Mouse (Mus musculus): Measurements from ENCODE around the gene Gm21985. TPM values are rescaled to one million over a fixed set of nuclear protein-coding genes. Genes with fewer than 3 reads are reported as not detected.
"Not testable (repeated sequence)": the region's sequence is repeated elsewhere in the genome, so short reads cannot be mapped to it uniquely, and the experiment has no call there.

The Gm21985 gene
- polyA plus RNA-seq, 1 experiment from 2014 or later: not detected

DNA sequence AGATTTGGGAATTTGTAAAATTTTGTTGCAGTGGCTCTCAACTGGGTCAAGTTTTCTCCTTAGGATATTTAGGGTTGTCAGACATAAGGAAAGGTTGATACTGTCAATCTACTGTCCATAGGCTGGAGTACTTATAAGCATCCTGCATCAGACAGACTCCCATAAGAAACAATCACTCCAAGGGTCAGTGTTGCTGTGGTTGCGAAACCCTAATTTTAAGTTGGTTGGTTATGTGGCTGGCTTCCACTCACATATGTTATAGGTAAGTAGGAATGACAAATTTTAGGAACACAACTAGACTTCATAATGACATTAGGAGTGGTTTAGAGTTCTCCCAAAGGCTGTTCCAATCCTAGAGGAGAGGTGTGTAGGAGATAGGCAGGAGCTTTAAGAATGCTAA, 115.1 kb downstream of the Gm21985 start:
- Histone ChIP-seq H3K4me3 (replicated peaks) (no peak overlapping the region), H3K4me2 (no peak overlapping the region)

GRCm38 (mm10) chr2:112390843-112391242, 124.7 kb downstream of the Gm21985 start:
- H3K4me1 ChIP-seq: no peaks in the 10 kb centered on the region
- H3K9me3 ChIP-seq: no peaks in the 10 kb centered on the region
- H3K4me2 ChIP-seq: no peak overlapping the region
- H3K4me3 ChIP-seq (replicated peaks): no peak overlapping the region
- H3K36me3 ChIP-seq (replicated peaks): no peaks in the 10 kb centered on the region
- whole genome bisulfite sequencing: 85% methylated on average over 5 of the region's 5 CpGs
- no peak for ATAC-seq (ENCODE audit: low FRiP score)
- H3K27ac ChIP-seq: no peak overlapping the region
- no peak overlapping the region for H3K9ac ChIP-seq
- H3K27me3 ChIP-seq: no peaks in the 10 kb centered on the region

More for the DNA sequence above, 115.1 kb downstream of the Gm21985 start:
- H3K36me3 ChIP-seq (replicated peaks): no peaks in the 10 kb centered on the region
- H3K9ac ChIP-seq: no peak overlapping the region
- ATAC-seq (ENCODE audit: low FRiP score): no peak
- H3K27me3 ChIP-seq: no peaks in the 10 kb centered on the region
- H3K9me3 ChIP-seq: no peaks in the 10 kb centered on the region
- WGBS: 90% methylated on average over 1 of the region's 1 CpGs
- peaks cover 9% of the 10 kb centered on the region for H3K4me1 ChIP-seq
- no peak overlapping the region for H3K27ac ChIP-seq

DNA sequence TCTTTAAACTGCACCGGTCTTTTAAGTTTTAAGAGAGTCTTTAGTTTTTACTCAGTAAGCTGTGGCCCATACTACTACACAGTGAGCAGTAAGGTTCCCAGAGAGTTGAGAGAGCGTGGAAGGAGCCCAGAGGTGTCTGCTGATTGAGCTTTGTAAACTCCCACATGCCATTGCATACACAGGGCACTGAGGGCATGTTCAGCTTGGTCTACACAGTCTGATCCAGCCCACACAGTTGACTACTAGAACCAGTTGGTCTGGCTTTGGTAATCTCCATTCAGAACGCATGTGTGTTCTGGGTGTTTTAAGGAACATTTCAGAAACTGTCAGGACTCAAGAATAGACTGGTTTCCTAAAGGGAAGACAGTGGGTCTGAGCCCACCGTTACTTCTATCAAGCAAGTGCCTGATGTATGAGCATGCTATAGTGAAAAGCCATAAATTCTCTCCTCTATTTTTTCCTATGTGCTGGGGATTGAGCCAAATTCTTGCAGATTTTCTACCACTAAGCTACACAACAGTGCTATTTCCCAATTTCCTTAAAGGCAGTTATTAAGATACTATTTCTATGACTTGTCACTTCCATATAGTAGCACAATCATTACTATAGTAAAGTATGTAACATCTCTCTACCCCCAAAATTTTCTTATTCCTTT, 125.4 kb downstream of the Gm21985 start:
- 93% methylated on average over 4 of the region's 4 CpGs for WGBS
- ATAC-seq (ENCODE audit: low FRiP score): no peak
- H3K36me3 ChIP-seq (replicated peaks): no peaks in the 10 kb centered on the region

DNA sequence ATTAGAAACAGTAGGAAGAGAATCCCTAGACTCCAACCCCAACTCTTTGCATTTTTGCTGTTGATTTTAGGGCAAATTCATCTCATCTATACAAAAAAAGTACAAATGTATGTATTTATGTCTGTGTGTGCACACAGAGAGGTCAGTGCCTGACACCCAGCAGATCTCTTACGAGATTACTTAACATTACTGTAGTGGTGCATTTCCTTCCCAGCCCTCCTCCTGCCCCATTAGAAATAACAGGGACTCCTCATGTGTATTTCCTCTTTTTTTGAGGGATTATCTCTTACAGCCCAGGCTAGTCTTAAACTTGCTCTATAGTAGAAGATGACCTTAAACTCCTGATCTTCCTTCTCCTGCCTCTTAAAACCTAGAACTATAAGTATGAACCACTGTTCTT, 126.6 kb downstream of the Gm21985 start:
- ATAC-seq (ENCODE audit: low FRiP score): no peak
- Histone ChIP-seq H3K27me3 (no peaks in the 10 kb centered on the region), H3K36me3 (replicated peaks) (no peaks in the 10 kb centered on the region), H3K4me1 (no peaks in the 10 kb centered on the region), H3K4me3 (replicated peaks) (no peak overlapping the region), H3K9ac (no peak overlapping the region), H3K4me2 (no peak overlapping the region), H3K27ac (no peak overlapping the region), H3K9me3 (no peaks in the 10 kb centered on the region)
- 93% methylated on average over 1 of the region's 1 CpGs for WGBS

More for the DNA sequence above, 125.4 kb downstream of the Gm21985 start:
- no peak overlapping the region for H3K27ac ChIP-seq
- H3K4me2 ChIP-seq: no peak overlapping the region
- no peaks in the 10 kb centered on the region for H3K27me3 ChIP-seq
- no peak overlapping the region for H3K4me3 ChIP-seq (replicated peaks)
- H3K9me3 ChIP-seq: no peaks in the 10 kb centered on the region
- no peak overlapping the region for H3K9ac ChIP-seq
- no peaks in the 10 kb centered on the region for H3K4me1 ChIP-seq

DNA sequence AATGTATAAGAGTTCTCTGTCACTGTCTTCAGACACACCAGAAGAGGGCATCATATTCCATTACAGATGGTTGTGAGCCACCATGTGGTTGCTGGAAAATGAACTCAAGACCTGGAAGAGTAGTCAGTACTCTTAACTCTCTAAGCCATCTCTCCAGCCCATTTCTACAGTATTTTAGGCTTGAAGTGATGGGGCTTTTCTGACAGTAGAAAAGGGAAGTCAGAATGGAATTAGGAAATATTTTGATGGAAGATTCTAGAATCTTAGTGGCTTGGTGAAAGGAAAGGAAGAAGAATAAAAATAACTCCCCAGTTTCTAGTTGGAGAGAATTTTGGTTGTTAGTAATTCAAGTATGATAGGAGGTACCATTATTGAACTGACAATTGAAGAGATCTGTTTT, 127.8 kb downstream of the Gm21985 start:
- H3K9ac ChIP-seq: no peak overlapping the region
- H3K4me1 ChIP-seq: no peaks in the 10 kb centered on the region

GRCm38 (mm10) chr2:112396649-112397048, 130.5 kb downstream of the Gm21985 start:
- Histone ChIP-seq H3K27me3 (no peaks in the 10 kb centered on the region), H3K9me3 (no peaks in the 10 kb centered on the region), H3K36me3 (replicated peaks) (no peaks in the 10 kb centered on the region), H3K9ac (no peak overlapping the region), H3K4me2 (no peak overlapping the region), H3K4me3 (replicated peaks) (no peak overlapping the region), H3K4me1 (no peaks in the 10 kb centered on the region), H3K27ac (no peak overlapping the region)
- 80% methylated on average over 1 of the region's 1 CpGs for WGBS
- no peak for ATAC-seq (ENCODE audit: low FRiP score)

More for the DNA sequence above, 127.8 kb downstream of the Gm21985 start:
- no peak for ATAC-seq (ENCODE audit: low FRiP score)
- H3K36me3 ChIP-seq (replicated peaks): no peaks in the 10 kb centered on the region
- H3K4me2 ChIP-seq: no peak overlapping the region
- H3K27me3 ChIP-seq: no peaks in the 10 kb centered on the region
- no peak overlapping the region for H3K27ac ChIP-seq
- H3K4me3 ChIP-seq (replicated peaks): no peak overlapping the region
- H3K9me3 ChIP-seq: no peaks in the 10 kb centered on the region

- 92% methylated on average over 3 of the region's 3 CpGs for WGBS
- no peak overlapping the region for H3K4me2 ChIP-seq
- H3K9me3 ChIP-seq: no peaks in the 10 kb centered on the region
- ATAC-seq (ENCODE audit: low FRiP score): no peak
- H3K27me3 ChIP-seq: no peaks in the 10 kb centered on the region
- H3K4me1 ChIP-seq: no peaks in the 10 kb centered on the region
- H3K4me3 ChIP-seq (replicated peaks): no peak overlapping the region
- peaks cover 23% of the 10 kb centered on the region for H3K36me3 ChIP-seq (replicated peaks)
- H3K27ac ChIP-seq: no peak overlapping the region
- no peak overlapping the region for H3K9ac ChIP-seq
Observed at GRCm38 (mm10) chr2:112407030-112407429, 140.9 kb downstream of the Gm21985 start.

GRCm38 (mm10) chr2:112425308-112425707, 159.2 kb downstream of the Gm21985 start:
- no peak overlapping the region for H3K9ac ChIP-seq
- H3K27ac ChIP-seq: no peak overlapping the region
- H3K36me3 ChIP-seq (replicated peaks): no peaks in the 10 kb centered on the region
- no peak overlapping the region for H3K4me3 ChIP-seq (replicated peaks)
- no peak for ATAC-seq (ENCODE audit: low FRiP score)
- H3K9me3 ChIP-seq: no peaks in the 10 kb centered on the region
- no peaks in the 10 kb centered on the region for H3K27me3 ChIP-seq
- 66% methylated on average over 3 of the region's 3 CpGs for WGBS
- no peak overlapping the region for H3K4me2 ChIP-seq
- H3K4me1 ChIP-seq: no peaks in the 10 kb centered on the region

GRCm38 (mm10) chr2:112428534-112428933, 162.4 kb downstream of the Gm21985 start:
- not testable (repeated sequence) for H3K36me3 ChIP-seq (replicated peaks); ATAC-seq (ENCODE audit: low FRiP score); H3K27ac ChIP-seq; H3K9ac ChIP-seq; H3K27me3 ChIP-seq; H3K4me3 ChIP-seq (replicated peaks); H3K4me1 ChIP-seq; H3K4me2 ChIP-seq; H3K9me3 ChIP-seq
- 91% methylated on average over 3 of the region's 3 CpGs for WGBS

DNA sequence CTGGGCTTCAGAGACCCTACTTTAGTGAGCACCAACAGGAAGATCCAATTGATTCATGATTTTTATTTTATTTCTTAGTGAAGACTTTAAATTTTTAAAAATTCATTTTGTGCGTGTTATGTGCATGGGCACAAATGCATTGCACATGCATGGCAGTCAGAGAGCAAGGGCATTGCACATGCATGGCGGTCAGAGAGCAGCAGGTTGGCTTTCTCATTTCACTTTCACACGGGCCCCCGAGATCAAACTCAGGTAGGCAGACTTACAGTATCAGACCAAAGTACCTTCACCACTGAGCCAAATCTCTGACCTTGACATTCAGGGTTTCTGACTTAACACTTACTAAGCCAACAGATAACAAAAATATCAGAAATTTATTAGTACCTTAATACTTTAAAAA, 163.6 kb downstream of the Gm21985 start:
- H3K9me3 ChIP-seq: no peaks in the 10 kb centered on the region
- no peaks in the 10 kb centered on the region for H3K4me1 ChIP-seq
- no peak for ATAC-seq (ENCODE audit: low FRiP score)
- H3K27ac ChIP-seq: no peak overlapping the region
- no peaks in the 10 kb centered on the region for H3K27me3 ChIP-seq
- H3K4me2 ChIP-seq: no peak overlapping the region
- WGBS: 86% methylated on average over 4 of the region's 4 CpGs
- H3K36me3 ChIP-seq (replicated peaks): no peaks in the 10 kb centered on the region
- no peak overlapping the region for H3K4me3 ChIP-seq (replicated peaks)
- H3K9ac ChIP-seq: no peak overlapping the region

GRCm38 (mm10) chr2:112430403-112430802, 164.3 kb downstream of the Gm21985 start:
- WGBS: 82% methylated on average over 5 of the region's 5 CpGs
- ATAC-seq (ENCODE audit: low FRiP score): no peak
- no peaks in the 10 kb centered on the region for H3K36me3 ChIP-seq (replicated peaks)
- H3K4me2 ChIP-seq: no peak overlapping the region
- no peak overlapping the region for H3K27ac ChIP-seq
- H3K9me3 ChIP-seq: no peaks in the 10 kb centered on the region
- H3K4me1 ChIP-seq: no peaks in the 10 kb centered on the region
- H3K4me3 ChIP-seq (replicated peaks): no peak overlapping the region
- H3K27me3 ChIP-seq: no peaks in the 10 kb centered on the region
- H3K9ac ChIP-seq: no peak overlapping the region

- H3K9me3 ChIP-seq: no peaks in the 10 kb centered on the region
- no peak for ATAC-seq (ENCODE audit: low FRiP score)
- WGBS: 90% methylated on average over 2 of the region's 2 CpGs
- H3K4me2 ChIP-seq: no peak overlapping the region
- no peak overlapping the region for H3K9ac ChIP-seq
- H3K27me3 ChIP-seq: no peaks in the 10 kb centered on the region
- no peaks in the 10 kb centered on the region for H3K4me1 ChIP-seq
- no peak overlapping the region for H3K4me3 ChIP-seq (replicated peaks)
- H3K27ac ChIP-seq: no peak overlapping the region
- no peaks in the 10 kb centered on the region for H3K36me3 ChIP-seq (replicated peaks)
Observed at GRCm38 (mm10) chr2:112432523-112432922, 166.4 kb downstream of the Gm21985 start.

GRCm38 (mm10) chr2:112433359-112433758, 167.2 kb downstream of the Gm21985 start:
- 77% methylated on average over 2 of the region's 2 CpGs for WGBS
- H3K9ac ChIP-seq: no peak overlapping the region
- no peak overlapping the region for H3K4me2 ChIP-seq
- H3K4me1 ChIP-seq: no peaks in the 10 kb centered on the region
- no peaks in the 10 kb centered on the region for H3K36me3 ChIP-seq (replicated peaks)
- no peak overlapping the region for H3K27ac ChIP-seq
- H3K4me3 ChIP-seq (replicated peaks): no peak overlapping the region
- no peak for ATAC-seq (ENCODE audit: low FRiP score)
- no peaks in the 10 kb centered on the region for H3K27me3 ChIP-seq
- no peaks in the 10 kb centered on the region for H3K9me3 ChIP-seq
